Mouse (Mus musculus): Measurements from ENCODE around the gene Pbrm1. TPM values are rescaled to one million over a fixed set of nuclear protein-coding genes. Genes with fewer than 3 reads are reported as not detected.

The Pbrm1 gene
- polyA plus RNA-seq, 1 experiment from 2014 or later = 33.1 TPM

- no peak overlapping the region for H3K27ac ChIP-seq (ENCODE audit: low read depth, low read length)
- ATAC-seq = no peak
- no peaks in the 10 kb centered on the region for H3K9me3 ChIP-seq (ENCODE audit: control insufficient read depth)
- no peaks in the 10 kb centered on the region for H3K4me1 ChIP-seq (replicated peaks; ENCODE audit: control insufficient read depth, insufficient read depth, low read length)
- no peak overlapping the region for H3K4me2 ChIP-seq (replicated peaks; ENCODE audit: low read depth)
- H3K9ac ChIP-seq (ENCODE audit: low read depth, low read length) = no peak overlapping the region
- H3K27me3 ChIP-seq (replicated peaks; ENCODE audit: control insufficient read depth, insufficient read depth, low read length) = no peaks in the 10 kb centered on the region
- no peak for TF ChIP-seq CTCF (IDR thresholded peaks at IDR 0.05; ENCODE audit: low read depth)
- H3K36me3 ChIP-seq (ENCODE audit: control insufficient read depth, insufficient read depth) = peaks cover 9% of the 10 kb centered on the region; the same call in 1 of the 2 replicates
- 54% methylated on average over 9 of the region's 9 CpGs for WGBS
- H3K4me3 ChIP-seq (ENCODE audit: low read depth, low read length) = no peak overlapping the region
Observed at GRCm38 (mm10) chr14:31125106-31126075, 106.5 kb downstream of the Pbrm1 start.

- Histone ChIP-seq H3K27me3 (replicated peaks; ENCODE audit: control insufficient read depth, insufficient read depth, low read length) (no peaks in the 10 kb centered on the region), H3K9me3 (ENCODE audit: control insufficient read depth) (no peaks in the 10 kb centered on the region), H3K4me1 (replicated peaks; ENCODE audit: control insufficient read depth, insufficient read depth, low read length) (peaks cover 1% of the 10 kb centered on the region; the same call in 1 of the 2 replicates), H3K4me3 (ENCODE audit: low read depth, low read length) (no peak overlapping the region), H3K27ac (ENCODE audit: low read depth, low read length) (no peak overlapping the region), H3K9ac (ENCODE audit: low read depth, low read length) (no peak overlapping the region), H3K36me3 (ENCODE audit: control insufficient read depth, insufficient read depth) (peaks cover 5% of the 10 kb centered on the region; the same call in 1 of the 2 replicates), H3K4me2 (replicated peaks; ENCODE audit: low read depth) (no peak overlapping the region)
- no peak for TF ChIP-seq CTCF (IDR thresholded peaks at IDR 0.05; ENCODE audit: low read depth)
- ATAC-seq = no peak
- WGBS = 81% methylated on average over 8 of the region's 8 CpGs
Observed at GRCm38 (mm10) chr14:31126826-31127225, 107.9 kb downstream of the Pbrm1 start.

DNA sequence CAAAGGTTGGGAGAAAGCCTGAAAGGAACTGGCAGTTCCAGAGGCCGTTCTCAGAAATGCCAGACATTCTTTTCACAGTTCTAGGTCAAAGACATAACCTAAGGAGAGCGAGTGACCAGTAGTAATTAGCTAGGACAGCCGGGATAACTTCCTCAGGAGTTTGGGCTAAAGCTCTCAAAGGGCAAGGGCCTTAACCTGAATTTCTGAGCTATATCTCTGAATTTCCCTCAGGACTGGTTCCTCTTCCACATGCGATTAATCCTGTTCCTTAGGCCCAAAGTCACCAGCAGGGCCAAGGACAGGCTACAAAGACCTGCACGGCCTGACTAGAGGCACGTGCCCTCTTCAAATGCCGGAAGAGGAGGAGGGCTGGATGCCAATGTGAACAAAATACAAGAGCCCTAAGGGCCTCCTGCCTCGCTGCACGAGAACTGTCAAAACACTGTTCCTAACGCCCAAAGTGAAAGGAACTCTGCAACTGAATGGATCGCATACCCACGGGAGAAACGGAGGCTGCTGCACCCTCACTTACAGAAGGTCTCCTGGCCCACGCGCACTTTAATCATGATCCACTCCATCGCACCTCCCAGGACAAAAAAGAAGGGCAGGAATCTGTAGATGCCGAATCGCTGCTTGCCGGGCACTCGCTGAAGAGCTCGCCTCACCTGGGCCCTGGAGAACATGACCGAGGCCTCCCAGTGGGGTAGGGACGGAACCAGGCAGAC is 109.3 kb downstream of the Pbrm1 start:
- no peaks in the 10 kb centered on the region for H3K27me3 ChIP-seq (replicated peaks; ENCODE audit: control insufficient read depth, insufficient read depth, low read length)
- H3K9me3 ChIP-seq (ENCODE audit: control insufficient read depth) = no peaks in the 10 kb centered on the region
- peaks cover 11% of the 10 kb centered on the region for H3K4me1 ChIP-seq (replicated peaks; ENCODE audit: control insufficient read depth, insufficient read depth, low read length)
- H3K4me3 ChIP-seq (ENCODE audit: low read depth, low read length) = peak overlapping the region; percentile 72
- 2% methylated on average over 23 of the region's 23 CpGs for WGBS
- peak; percentile 31; the same call in 1 of the 2 replicates for ATAC-seq
- H3K36me3 ChIP-seq (ENCODE audit: control insufficient read depth, insufficient read depth) = peaks cover 4% of the 10 kb centered on the region; the same call in 1 of the 2 replicates
- peak overlapping the region; percentile 84 for H3K27ac ChIP-seq (ENCODE audit: low read depth, low read length)
- H3K9ac ChIP-seq (ENCODE audit: low read depth, low read length) = peak overlapping the region; percentile 72
- peak overlapping the region; percentile 89 for H3K4me2 ChIP-seq (replicated peaks; ENCODE audit: low read depth)
- no peak for TF ChIP-seq CTCF (IDR thresholded peaks at IDR 0.05; ENCODE audit: low read depth)

DNA sequence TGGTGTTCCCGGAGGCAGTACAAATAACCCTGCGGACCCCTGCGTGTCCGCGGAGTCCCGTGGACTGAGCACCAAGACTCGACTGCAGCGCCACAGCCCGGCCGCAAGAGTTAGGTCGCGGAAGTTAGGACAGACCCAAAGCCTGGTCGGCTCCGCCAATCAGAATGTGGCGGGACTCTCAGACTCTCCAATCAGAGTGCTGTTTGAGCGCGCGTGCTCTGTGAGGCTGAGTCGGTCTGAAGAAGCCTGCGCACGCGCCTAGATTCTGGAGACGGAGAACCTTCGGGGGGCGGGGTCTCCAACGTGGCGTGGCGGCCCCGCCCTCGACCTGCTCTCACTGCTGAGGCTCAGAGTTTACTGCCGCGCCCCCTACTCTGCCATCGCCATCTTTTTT is 109.9 kb downstream of the Pbrm1 start, which contains the start of gene Smim4:
Gene Smim4 (minus strand): TSS at position 131 of the 394 bp plus-strand sequence.
- no peaks in the 10 kb centered on the region for H3K27me3 ChIP-seq (replicated peaks; ENCODE audit: control insufficient read depth, insufficient read depth, low read length)
- H3K4me2 ChIP-seq (replicated peaks; ENCODE audit: low read depth) = peak within 1 kb of the TSS; percentile 89
- H3K9ac ChIP-seq (ENCODE audit: low read depth, low read length) = peak within 1 kb of the TSS; percentile 72
- peak; percentile 96 for ATAC-seq
- WGBS = under 1% methylated on average over 33 of the region's 33 CpGs
- peak within 1 kb of the TSS; percentile 84 for H3K27ac ChIP-seq (ENCODE audit: low read depth, low read length)
- peak within 1 kb of the TSS; percentile 72 for H3K4me3 ChIP-seq (ENCODE audit: low read depth, low read length)
- TF ChIP-seq CTCF (IDR thresholded peaks at IDR 0.05; ENCODE audit: low read depth) = peak; percentile 83
- H3K4me1 ChIP-seq (replicated peaks; ENCODE audit: control insufficient read depth, insufficient read depth, low read length) = peaks cover 14% of the 10 kb centered on the region
- no peaks in the 10 kb centered on the region for H3K9me3 ChIP-seq (ENCODE audit: control insufficient read depth)
- H3K36me3 ChIP-seq (ENCODE audit: control insufficient read depth, insufficient read depth) = peaks cover 2% of the 10 kb centered on the region; the same call in 1 of the 2 replicates

DNA sequence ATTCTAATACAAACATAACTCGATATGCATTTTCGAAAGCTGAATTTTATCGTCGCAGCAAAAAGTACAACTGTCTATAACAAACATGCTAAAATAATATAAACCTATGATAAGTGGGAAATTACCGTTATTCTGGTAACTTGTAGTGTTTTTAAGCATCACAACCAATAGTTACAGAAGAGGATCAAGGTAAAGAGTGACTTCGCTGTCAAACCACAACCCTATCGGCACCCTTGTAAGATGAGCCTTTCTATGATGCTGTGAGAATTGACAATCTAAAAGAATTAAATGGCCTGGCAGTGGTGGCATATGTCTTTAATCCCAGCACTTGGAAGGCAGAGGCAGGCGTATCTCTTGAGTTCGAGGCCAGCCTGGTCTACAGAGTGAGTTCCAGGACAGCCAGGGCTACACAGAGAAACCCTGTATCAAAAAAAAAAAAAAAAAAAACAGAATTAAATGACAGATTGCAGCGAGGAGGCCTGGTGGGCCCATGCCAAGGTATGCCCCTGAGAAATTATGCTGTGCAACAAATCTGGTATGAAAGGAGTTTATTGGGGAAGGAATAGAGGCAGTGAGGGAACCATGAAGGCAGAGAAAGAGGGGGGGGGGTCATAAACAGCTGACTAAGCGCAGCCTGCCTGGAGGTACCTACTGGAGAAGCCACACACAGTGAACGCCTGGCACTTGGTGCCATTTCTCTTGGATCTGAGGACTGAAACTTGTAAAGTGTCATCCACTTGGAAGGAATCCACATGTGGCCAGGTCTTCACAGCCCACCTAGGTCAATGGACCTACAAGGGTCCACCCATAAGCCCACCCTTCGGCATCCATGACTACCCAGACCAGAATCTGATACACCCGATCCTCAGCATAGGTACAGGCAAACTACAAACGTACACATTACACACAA is 110.6 kb downstream of the Pbrm1 start:
- H3K9me3 ChIP-seq (ENCODE audit: control insufficient read depth) = no peaks in the 10 kb centered on the region
- 61% methylated on average over 15 of the region's 15 CpGs for WGBS
- no peak overlapping the region for H3K27ac ChIP-seq (ENCODE audit: low read depth, low read length)
- no peak overlapping the region for H3K9ac ChIP-seq (ENCODE audit: low read depth, low read length)
- peak overlapping the region; percentile 96 for H3K4me2 ChIP-seq (replicated peaks; ENCODE audit: low read depth)
- H3K4me1 ChIP-seq (replicated peaks; ENCODE audit: control insufficient read depth, insufficient read depth, low read length) = peaks cover 14% of the 10 kb centered on the region
- H3K4me3 ChIP-seq (ENCODE audit: low read depth, low read length) = peak overlapping the region; percentile 72
- no peak for ATAC-seq
- TF ChIP-seq CTCF (IDR thresholded peaks at IDR 0.05; ENCODE audit: low read depth) = no peak
- H3K27me3 ChIP-seq (replicated peaks; ENCODE audit: control insufficient read depth, insufficient read depth, low read length) = no peaks in the 10 kb centered on the region
- H3K36me3 ChIP-seq (ENCODE audit: control insufficient read depth, insufficient read depth) = no peaks in the 10 kb centered on the region

All from intestine, postnatal 0 days (tissue).